Mouse (Mus musculus) spleen, adult 2 months (tissue): ENCODE measurements around the gene Gm10135. TPM values are rescaled to one million over a fixed set of nuclear protein-coding genes. Genes with fewer than 3 reads are reported as not detected.
"Not testable (repeated sequence)": the region's sequence is repeated elsewhere in the genome, so short reads cannot be mapped to it uniquely, and the experiment has no call there.

Experiments used
- DNase-seq, 2 experiments: peaks; one replicate each; pipeline versions ENCODE4 v3.0.0 to v3.0.0-alpha.2; 2012 to 2021; ENCODE audit warnings: low spot score in 2 of 2, low read depth in 1 of 2
- H3K27ac ChIP-seq: fragments of 200-500 bp; 2 replicates; pipeline ENCODE4 v1.5.1; 2012; ENCODE audit warnings: low read length, inconsistent platforms; ENCODE audit not compliant: insufficient read depth
- H3K27me3 ChIP-seq: fragments of 200-500 bp; 2 replicates; pipeline ENCODE4 v1.6.1; 2012; ENCODE audit warnings: mild to moderate bottlenecking, moderate library complexity, low read length, inconsistent platforms; ENCODE audit not compliant: control insufficient read depth, insufficient read depth
- H3K36me3 ChIP-seq: fragments of 200-500 bp; 2 replicates; pipeline ENCODE4 v1.6.1; 2012; ENCODE audit warnings: mild to moderate bottlenecking, low read length, inconsistent platforms; ENCODE audit not compliant: control insufficient read depth, insufficient read depth
- H3K4me1 ChIP-seq: fragments of 200-500 bp; 2 replicates; pipeline ENCODE4 v1.6.1; 2011; ENCODE audit warnings: inconsistent platforms; ENCODE audit not compliant: control insufficient read depth, insufficient read depth, insufficient read length
- H3K4me3 ChIP-seq: fragments of 200-500 bp; 2 replicates; pipeline ENCODE4 v1.5.1; 2011; ENCODE audit warnings: mild to moderate bottlenecking, inconsistent platforms; ENCODE audit not compliant: insufficient read depth, insufficient read length; ENCODE audit errors: extremely low read depth
- CTCF ChIP-seq: fragments of 200-500 bp; IDR thresholded peaks from 2 replicates; pipeline ENCODE4 v1.5.1; 2011; ENCODE audit warnings: mild to moderate bottlenecking, inconsistent platforms; ENCODE audit not compliant: insufficient read depth, insufficient read length, insufficient replicate concordance; ENCODE audit errors: extremely low read depth
- POLR2A ChIP-seq: fragments of 200-500 bp; IDR thresholded peaks from 2 replicates; pipeline ENCODE4 v1.6.1; 2011; ENCODE audit warnings: low read depth, low read length, inconsistent platforms
- WGBS: fragments of 180-500 bp; shearing (Covaris S2); methylation state at CpG from one replicate; pipeline ENCODE4 v1.1.7; 2018; 5-methylcytosine and 5-hydroxymethylcytosine counted together
- polyA plus RNA-seq: library from polyadenylated mRNA; depleted of rRNA; stranded (reverse); fragments of >200 nt; gene quantifications from 2 replicates; pipeline ENCODE4 v1.2.3, GENCODE M21; 2012; rRNA removed

Gm10135 gene
- not detected in 2 replicates for polyA plus RNA-seq

DNA sequence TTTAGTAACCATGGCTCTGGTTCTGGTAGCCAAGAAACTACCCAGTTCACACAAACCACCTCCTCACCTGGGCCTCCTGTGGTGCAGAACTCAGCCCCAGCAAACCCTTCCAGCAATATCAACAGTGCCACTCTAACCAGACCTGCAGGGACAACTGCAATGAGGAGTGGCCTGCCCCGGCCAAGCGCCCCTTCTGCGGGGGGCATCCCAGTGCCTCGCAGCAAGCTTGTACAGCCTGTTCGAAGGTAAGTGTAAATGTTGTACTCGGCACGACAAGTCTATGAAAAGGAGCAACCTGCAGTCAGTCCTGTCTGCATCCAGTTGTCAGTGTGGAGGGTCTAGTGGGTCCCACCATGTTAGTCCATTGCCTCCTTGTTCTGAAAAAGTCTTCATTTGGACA, at the start of gene Gm10135:
Gene Gm10135 (minus strand): TSS at position 101 of the 400 bp plus-strand sequence.
- 95% methylated on average over 7 of the region's 7 CpGs for WGBS
- Histone ChIP-seq H3K4me3 (no peak within 1 kb of the TSS), H3K27ac (no peak within 1 kb of the TSS), H3K27me3 (no peaks in the 10 kb centered on the region), H3K36me3 (peaks cover 22% of the 10 kb centered on the region), H3K4me1 (no peaks in the 10 kb centered on the region)
- no peak for DNase-seq
- TF ChIP-seq CTCF (no peak), POLR2A (no peak)

- H3K27ac ChIP-seq, result no peak overlapping the region
- 98% methylated on average over 13 of the region's 13 CpGs for WGBS
- H3K4me3 ChIP-seq, result no peak overlapping the region
- no peaks in the 10 kb centered on the region for H3K27me3 ChIP-seq
- DNase-seq, result no peak
- H3K4me1 ChIP-seq, result no peaks in the 10 kb centered on the region
- peaks cover 34% of the 10 kb centered on the region for H3K36me3 ChIP-seq
- TF ChIP-seq POLR2A, result no peak
These were observed 49.3 kb upstream of the Gm10135 start for GRCm38 (mm10) chr5:73023801-73024200.

GRCm38 (mm10) chr5:73014745-73015144, 40.2 kb upstream of the Gm10135 start:
- no peak for DNase-seq
- H3K36me3 ChIP-seq, result no peaks in the 10 kb centered on the region
- H3K4me3 ChIP-seq, result no peak overlapping the region
- H3K4me1 ChIP-seq, result no peaks in the 10 kb centered on the region
- WGBS, result 59% methylated on average over 9 of the region's 9 CpGs
- TF ChIP-seq CTCF, result no peak
- no peak for TF ChIP-seq POLR2A
- no peak overlapping the region for H3K27ac ChIP-seq
- 0 out of 2 replicates have a peak, but pooled peaks cover 1% of the 10 kb centered on the region for H3K27me3 ChIP-seq

DNA sequence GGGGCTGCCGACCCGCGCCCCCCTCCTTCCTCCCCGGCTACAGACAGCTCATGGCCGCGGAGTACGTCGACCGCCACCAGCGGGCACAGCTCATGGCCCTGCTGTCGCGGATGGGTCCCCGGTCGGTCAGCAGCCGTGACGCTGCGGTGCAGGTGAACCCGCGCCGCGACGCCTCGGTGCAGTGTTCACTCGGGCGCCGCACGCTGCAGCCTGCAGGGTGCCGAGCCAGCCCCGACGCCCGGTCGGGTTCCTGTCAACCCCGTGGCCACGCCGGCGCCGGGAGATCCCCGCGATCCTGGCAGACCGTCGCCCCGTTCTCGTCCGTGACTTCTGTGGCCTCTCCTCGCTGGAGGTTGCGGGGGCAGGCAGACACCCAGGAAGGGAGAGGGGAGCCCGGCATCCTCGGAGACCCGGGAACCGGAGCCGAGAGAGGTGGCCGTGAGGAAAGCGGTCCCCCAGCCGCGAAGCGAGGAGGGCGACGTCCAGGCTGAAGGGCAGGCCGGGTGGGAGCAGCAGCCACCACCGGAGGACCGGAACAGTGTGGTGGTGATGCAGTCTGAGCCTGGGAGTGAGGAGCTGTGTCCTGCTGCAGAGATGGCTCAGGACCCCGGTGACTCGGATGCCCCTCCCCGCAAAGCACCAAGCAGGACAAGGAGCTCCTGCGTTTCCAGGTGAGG, 39.2 kb upstream of the Gm10135 start:
- not testable (repeated sequence) for H3K27me3 ChIP-seq, DNase-seq
- peak overlapping the region; percentile 21; the same call in 1 of the 2 replicates for H3K4me3 ChIP-seq

GRCm38 (mm10) chr5:73012884-73013610, 38.5 kb upstream of the Gm10135 start:
- not testable (repeated sequence) for H3K27ac ChIP-seq, DNase-seq, H3K4me3 ChIP-seq, H3K27me3 ChIP-seq, H3K4me1 ChIP-seq, H3K36me3 ChIP-seq
- 21% methylated on average over 25 of the region's 27 CpGs for WGBS

More for the DNA sequence above, 39.2 kb upstream of the Gm10135 start:
- H3K36me3 ChIP-seq, H3K27ac ChIP-seq, H3K4me1 ChIP-seq: not testable (repeated sequence)
- WGBS, result 4% methylated on average over 37 of the region's 65 CpGs

DNA sequence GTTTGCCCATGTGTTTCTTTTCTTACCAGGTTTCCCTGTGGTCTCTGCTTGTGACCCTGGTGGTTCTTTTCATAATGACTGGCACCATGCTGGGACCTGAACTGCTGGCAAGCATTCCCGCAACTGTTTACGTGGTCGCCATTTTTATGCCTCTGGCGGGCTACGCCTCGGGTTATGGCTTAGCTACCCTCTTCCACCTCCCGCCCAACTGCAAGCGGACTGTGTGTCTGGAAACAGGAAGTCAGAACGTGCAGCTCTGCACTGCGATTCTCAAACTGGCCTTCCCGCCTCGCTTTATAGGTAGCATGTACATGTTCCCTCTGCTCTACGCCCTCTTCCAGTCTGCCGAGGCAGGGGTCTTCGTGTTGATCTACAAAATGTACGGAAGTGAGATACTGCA, 37.3 kb upstream of the Gm10135 start:
- not testable (repeated sequence) for H3K4me3 ChIP-seq, H3K27ac ChIP-seq, H3K36me3 ChIP-seq, H3K4me1 ChIP-seq, H3K27me3 ChIP-seq, DNase-seq
- WGBS, result 83% methylated on average over 16 of the region's 16 CpGs

- not testable (repeated sequence) for H3K4me3 ChIP-seq, H3K36me3 ChIP-seq, DNase-seq, H3K4me1 ChIP-seq, H3K27ac ChIP-seq
- 40% methylated on average over 8 of the region's 8 CpGs for WGBS
- TF ChIP-seq CTCF, result peak; percentile 15; the same call in 1 of the 2 replicates
- peaks cover 10% of the 10 kb centered on the region for H3K27me3 ChIP-seq
These were observed 33.7 kb upstream of the Gm10135 start for GRCm38 (mm10) chr5:73008230-73008629.
